Mouse (Mus musculus) lung, postnatal 0 days (tissue): ENCODE measurements at regions not wholly inside any gene's neighbourhood (a gene's known extent, or its start where the extent isn't known, plus 50 kb on each side); places are given as distances from the start of the nearest gene placed in this dataset.
A peak's percentile ranks its signal among the peaks of the same experiment; 100 is the strongest.

Source experiments
- ATAC-seq: fragments of 200-750 bp; cut with Nextera tagmentation; 2 replicates; pipeline ENCODE4 v1.8.0; 2017; ENCODE audit warnings: moderate library complexity
- DNase-seq: peaks from one replicate; pipeline ENCODE4 v3.0.0-alpha.2; 2016; ENCODE audit warnings: low spot score
- H3K27ac ChIP-seq: fragments of 300-500 bp; sonication (generic); 2 replicates; pipeline ENCODE4 v1.5.1; 2014; ENCODE audit warnings: antibody characterized with exemption, mild to moderate bottlenecking, low read length, mixed read lengths
- H3K27me3 ChIP-seq: fragments of 300-500 bp; sonication (generic); replicated peaks from 2 replicates; pipeline ENCODE4 v1.6.1; 2014; ENCODE audit warnings: low read length, mixed read lengths; ENCODE audit not compliant: insufficient read depth
- H3K36me3 ChIP-seq: fragments of 300-500 bp; sonication (generic); 2 replicates; pipeline ENCODE4 v1.6.1; 2014; ENCODE audit warnings: low read length, mixed read lengths; ENCODE audit not compliant: insufficient read depth
- H3K4me1 ChIP-seq: fragments of 300-500 bp; sonication (generic); 2 replicates; pipeline ENCODE4 v1.6.1; 2014; ENCODE audit warnings: antibody characterized with exemption, low read depth, low read length, mixed read lengths; ENCODE audit not compliant: insufficient read depth
- H3K4me2 ChIP-seq: fragments of 300-500 bp; sonication (generic); replicated peaks from 2 replicates; pipeline ENCODE4 v1.6.1; 2014; ENCODE audit warnings: low read depth, mild to moderate bottlenecking, low read length, moderate library complexity, mixed read lengths
- H3K4me3 ChIP-seq: fragments of 300-500 bp; sonication (generic); 2 replicates; pipeline ENCODE4 v1.5.1; 2014; ENCODE audit warnings: low read depth, low read length
- H3K9ac ChIP-seq: fragments of 300-500 bp; sonication (generic); replicated peaks from 2 replicates; pipeline ENCODE4 v1.6.1; 2014; ENCODE audit warnings: low read depth, mild to moderate bottlenecking
- H3K9me3 ChIP-seq: fragments of 300-500 bp; sonication (generic); 2 replicates; pipeline ENCODE4 v1.6.1; 2016; ENCODE audit warnings: low read length, mixed read lengths
- CTCF ChIP-seq: IDR thresholded peaks from 2 replicates; pipeline ENCODE4 v1.5.1; 2016; ENCODE audit warnings: antibody characterized with exemption, mild to moderate bottlenecking
- EP300 ChIP-seq: IDR thresholded peaks from 2 replicates; pipeline ENCODE4 v1.6.1; 2016; ENCODE audit warnings: antibody characterized with exemption, mild to moderate bottlenecking, control low read depth
- WGBS: fragments of 180-500 bp; shearing (Covaris S2); extraction: QIAGEN DNeasy Blood & Tissue Kit; methylation state at CpG from one replicate; pipeline ENCODE4 v1.1.7; 2014; 5-methylcytosine and 5-hydroxymethylcytosine counted together

- no peak for ATAC-seq
- 77% methylated on average over 5 of the region's 5 CpGs for WGBS
- Histone ChIP-seq H3K36me3 (no peaks in the 10 kb centered on the region), H3K4me1 (no peaks in the 10 kb centered on the region), H3K4me2 (no peak overlapping the region), H3K4me3 (no peak overlapping the region), H3K9me3 (no peaks in the 10 kb centered on the region), H3K27me3 (no peaks in the 10 kb centered on the region), H3K9ac (no peak overlapping the region), H3K27ac (no peak overlapping the region)
- TF ChIP-seq EP300: no peak
- no peak for TF ChIP-seq CTCF
- DNase-seq: no peak
Measured at GRCm38 (mm10) chr14:28820970-28821369, 197.0 kb upstream of the Lrtm1 start.

DNA sequence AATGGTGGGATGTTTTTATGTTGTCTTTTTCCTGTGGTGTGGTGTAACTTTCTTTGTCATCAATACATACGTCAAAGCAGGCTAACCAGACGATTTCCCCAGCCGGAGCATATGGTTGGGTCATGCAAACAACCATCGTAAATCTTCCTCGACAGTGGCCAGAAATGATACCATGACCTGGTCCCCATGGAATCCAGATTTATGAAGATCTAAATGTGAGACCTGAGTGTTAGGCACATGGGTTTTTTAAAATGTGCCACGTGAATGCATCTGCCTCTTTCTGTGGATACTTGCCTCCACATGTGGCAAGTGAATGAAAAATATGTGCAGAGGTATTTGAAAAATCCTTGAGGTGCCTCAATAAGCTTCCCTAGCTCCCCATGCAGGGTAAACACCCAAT is 190.8 kb upstream of the Lrtm1 start:
- DNase-seq: no peak
- no peak for ATAC-seq
- Histone ChIP-seq H3K9ac (no peak overlapping the region), H3K4me3 (no peak overlapping the region), H3K36me3 (no peaks in the 10 kb centered on the region), H3K4me1 (no peaks in the 10 kb centered on the region), H3K9me3 (no peaks in the 10 kb centered on the region), H3K4me2 (no peak overlapping the region), H3K27ac (no peak overlapping the region), H3K27me3 (no peaks in the 10 kb centered on the region)
- no peak for TF ChIP-seq EP300
- no peak for TF ChIP-seq CTCF
- 53% methylated on average over 6 of the region's 6 CpGs for WGBS

GRCm38 (mm10) chr14:28837117-28837516 is 180.9 kb upstream of the Lrtm1 start:
- TF ChIP-seq EP300 (no peak), CTCF (no peak)
- Histone ChIP-seq H3K4me2 (no peak overlapping the region), H3K27ac (no peak overlapping the region), H3K36me3 (no peaks in the 10 kb centered on the region), H3K9ac (no peak overlapping the region), H3K4me1 (no peaks in the 10 kb centered on the region), H3K9me3 (no peaks in the 10 kb centered on the region), H3K4me3 (no peak overlapping the region), H3K27me3 (no peaks in the 10 kb centered on the region)
- DNase-seq: no peak
- ATAC-seq: no peak

GRCm38 (mm10) chr14:28848831-28849590 is 169.0 kb upstream of the Lrtm1 start:
- DNase-seq (peak; percentile 70), ATAC-seq (peak; percentile 67)
- Histone ChIP-seq H3K9me3 (no peaks in the 10 kb centered on the region), H3K4me2 (no peak overlapping the region), H3K9ac (no peak overlapping the region), H3K27me3 (no peaks in the 10 kb centered on the region), H3K36me3 (no peaks in the 10 kb centered on the region), H3K4me1 (no peaks in the 10 kb centered on the region), H3K27ac (no peak overlapping the region), H3K4me3 (no peak overlapping the region)
- TF ChIP-seq CTCF: peak; percentile 42
- no peak for TF ChIP-seq EP300
- WGBS: 12% methylated on average over 2 of the region's 2 CpGs
